Mouse (Mus musculus) hindbrain, postnatal 0 days (tissue): Measurements from ENCODE around the gene Rln3. TPM values are rescaled to one million over a fixed set of nuclear protein-coding genes. Genes with fewer than 3 reads are reported as not detected.

Experiments
- ATAC-seq: fragments of 200-750 bp; cut with Nextera tagmentation; 2 replicates; pipeline ENCODE4 v1.8.0; 2017; ENCODE audit warnings: mild to moderate bottlenecking, moderate TSS enrichment, moderate library complexity
- DNase-seq: peaks from one replicate; pipeline ENCODE4 v3.0.0-alpha.2; 2015; ENCODE audit warnings: low spot score
- H3K27ac ChIP-seq: fragments of 300-500 bp; sonication (generic); 2 replicates; pipeline ENCODE4 v1.5.1; 2014; ENCODE audit warnings: mild to moderate bottlenecking
- H3K27me3 ChIP-seq: fragments of 300-500 bp; sonication (generic); 2 replicates; pipeline ENCODE4 v1.6.1; 2014; ENCODE audit warnings: low read length, mixed read lengths; ENCODE audit not compliant: insufficient read depth
- H3K36me3 ChIP-seq: fragments of 300-500 bp; sonication (generic); 2 replicates; pipeline ENCODE4 v1.6.1; 2014; ENCODE audit warnings: low read length, mixed read lengths; ENCODE audit not compliant: insufficient read depth
- H3K4me1 ChIP-seq: fragments of 300-500 bp; sonication (generic); 2 replicates; pipeline ENCODE4 v1.6.1; 2014; ENCODE audit warnings: antibody characterized with exemption, low read length, mixed read lengths; ENCODE audit not compliant: insufficient read depth
- H3K4me2 ChIP-seq: fragments of 300-500 bp; sonication (generic); 2 replicates; pipeline ENCODE4 v1.6.1; 2014; ENCODE audit warnings: low read depth, mild to moderate bottlenecking, low read length, moderate library complexity, mixed read lengths
- H3K4me3 ChIP-seq: fragments of 300-500 bp; sonication (generic); 2 replicates; pipeline ENCODE4 v1.5.1; 2014; ENCODE audit warnings: low read length
- H3K9ac ChIP-seq: fragments of 300-500 bp; sonication (generic); replicated peaks from 2 replicates; pipeline ENCODE4 v1.6.1; 2014; ENCODE audit warnings: mild to moderate bottlenecking, low read length, moderate library complexity, mixed read lengths
- H3K9me3 ChIP-seq: fragments of 300-500 bp; sonication (generic); 2 replicates; pipeline ENCODE4 v1.6.1; 2016; ENCODE audit warnings: low read length, mixed read lengths
- CTCF ChIP-seq: IDR thresholded peaks from 2 replicates; pipeline ENCODE4 v1.5.1; 2016; ENCODE audit warnings: antibody characterized with exemption, control low read depth, low read depth
- WGBS: fragments of 180-500 bp; shearing (Covaris S2); extraction: QIAGEN DNeasy Blood & Tissue Kit; methylation state at CpG from one replicate; pipeline ENCODE4 v1.1.7; 2014; 5-methylcytosine and 5-hydroxymethylcytosine counted together
- polyA plus RNA-seq: library from polyadenylated mRNA; unstranded; fragments of >200 nt; fragmentation: Nextera tagmentation; extraction: Ambion mirVana; gene quantifications from 2 replicates; pipeline ENCODE4 v1.2.1, GENCODE M21; 2015
- total RNA-seq: library from RNA; depleted of rRNA; stranded (reverse); fragments of >200 nt; gene quantifications from 2 replicates; pipeline ENCODE4 v1.2.3, GENCODE M21; 2014

The Rln3 gene
- total and polyA plus RNA-seq, 2 experiments from 2014 or later = 6.6 to 18.8 TPM

GRCm38 (mm10) chr8:84042066-84042947 lies 2.5 kb downstream of the Rln3 start, which contains the start of gene Il27ra:
Gene Il27ra, minus strand, starts transcription at chr8:84042589.
- peak; percentile 78 for ATAC-seq

GRCm38 (mm10) chr8:84039050-84039449 lies 5.8 kb downstream of the Rln3 start:
- no peak overlapping the region for H3K4me3 ChIP-seq

More at GRCm38 (mm10) chr8:84042066-84042947, 2.5 kb downstream of the Rln3 start, which contains the start of gene Il27ra:
- H3K27me3 ChIP-seq = peaks cover 30% of the 10 kb centered on the region
- DNase-seq = peak; percentile 82
- peak within 1 kb of the TSS; percentile 28 for H3K4me3 ChIP-seq
- H3K27ac ChIP-seq = no peak within 1 kb of the TSS
- 3% methylated on average over 40 of the region's 40 CpGs for whole genome bisulfite sequencing
- peaks cover 7% of the 10 kb centered on the region; the same call in 1 of the 2 replicates for H3K4me1 ChIP-seq
- 0 out of 2 replicates have a peak within 1 kb of the TSS, but pooled peaks have one; percentile 24 for H3K9ac ChIP-seq
- H3K9me3 ChIP-seq = no peaks in the 10 kb centered on the region
- TF ChIP-seq CTCF = peak; percentile 81
- no peaks in the 10 kb centered on the region for H3K36me3 ChIP-seq
- peak within 1 kb of the TSS; percentile 63 for H3K4me2 ChIP-seq

GRCm38 (mm10) chr8:84038015-84038414 lies 6.8 kb downstream of the Rln3 start:
- H3K4me3 ChIP-seq = no peak overlapping the region
- DNase-seq (no peak), ATAC-seq (no peak)
- H3K27me3 ChIP-seq = peaks cover 6% of the 10 kb centered on the region; the same call in 1 of the 2 replicates
- WGBS = 71% methylated on average over 5 of the region's 5 CpGs
- H3K9me3 ChIP-seq = no peaks in the 10 kb centered on the region
- peaks cover 7% of the 10 kb centered on the region; the same call in 1 of the 2 replicates for H3K4me1 ChIP-seq
- H3K27ac ChIP-seq = no peak overlapping the region
- H3K36me3 ChIP-seq = no peaks in the 10 kb centered on the region
- no peak overlapping the region for H3K9ac ChIP-seq
- H3K4me2 ChIP-seq = no peak overlapping the region
- no peak for TF ChIP-seq CTCF

More at GRCm38 (mm10) chr8:84039050-84039449, 5.8 kb downstream of the Rln3 start:
- 3% methylated on average over 5 of the region's 5 CpGs for WGBS
- Histone ChIP-seq H3K4me1 (peaks cover 7% of the 10 kb centered on the region; the same call in 1 of the 2 replicates), H3K27ac (no peak overlapping the region), H3K27me3 (peaks cover 16% of the 10 kb centered on the region), H3K4me2 (no peak overlapping the region), H3K9ac (no peak overlapping the region), H3K36me3 (no peaks in the 10 kb centered on the region), H3K9me3 (no peaks in the 10 kb centered on the region)
- DNase-seq = peak; percentile 89
- ATAC-seq = peak; percentile 41; the same call in 1 of the 2 replicates
- TF ChIP-seq CTCF = peak; percentile 90

- no peaks in the 10 kb centered on the region for H3K9me3 ChIP-seq
- H3K36me3 ChIP-seq = no peaks in the 10 kb centered on the region
- 84% methylated on average over 4 of the region's 4 CpGs for WGBS
- no peak overlapping the region for H3K4me2 ChIP-seq
- no peaks in the 10 kb centered on the region for H3K27me3 ChIP-seq
- no peaks in the 10 kb centered on the region for H3K4me1 ChIP-seq
- no peak for TF ChIP-seq CTCF
- H3K9ac ChIP-seq = no peak overlapping the region
- ATAC-seq (no peak), DNase-seq (no peak)
- no peak overlapping the region for H3K4me3 ChIP-seq
- H3K27ac ChIP-seq = no peak overlapping the region
These were observed 12.0 kb downstream of the Rln3 start for GRCm38 (mm10) chr8:84032777-84033176.

- DNase-seq (no peak), ATAC-seq (no peak)
- no peaks in the 10 kb centered on the region for H3K36me3 ChIP-seq
- H3K4me1 ChIP-seq = peaks cover 7% of the 10 kb centered on the region; the same call in 1 of the 2 replicates
- no peak overlapping the region for H3K4me2 ChIP-seq
- TF ChIP-seq CTCF = no peak
- no peak overlapping the region for H3K4me3 ChIP-seq
- H3K9me3 ChIP-seq = no peaks in the 10 kb centered on the region
- H3K27ac ChIP-seq = no peak overlapping the region
- H3K9ac ChIP-seq = no peak overlapping the region
- 90% methylated on average over 5 of the region's 5 CpGs for WGBS
- no peaks in the 10 kb centered on the region for H3K27me3 ChIP-seq
These were observed 15.5 kb downstream of the Rln3 start for GRCm38 (mm10) chr8:84029272-84029671.

GRCm38 (mm10) chr8:84027449-84027848 lies 17.4 kb downstream of the Rln3 start:
- Histone ChIP-seq H3K27me3 (no peaks in the 10 kb centered on the region), H3K36me3 (no peaks in the 10 kb centered on the region), H3K4me2 (no peak overlapping the region), H3K9ac (no peak overlapping the region), H3K27ac (no peak overlapping the region), H3K4me1 (peaks cover 7% of the 10 kb centered on the region; the same call in 1 of the 2 replicates), H3K9me3 (no peaks in the 10 kb centered on the region), H3K4me3 (no peak overlapping the region)
- 14% methylated on average over 10 of the region's 10 CpGs for WGBS
- DNase-seq (no peak), ATAC-seq (no peak)
- TF ChIP-seq CTCF = no peak
